In genomic region chr10:80596318-80596717, GRCm38 (mm10) we compare ENCODE assay signal across 9 mouse cellular contexts.
"Had no signal": no experiment of that assay in that cellular context is flagged by ENCODE, and none has a peak within 500 bp of the region (broad histone marks: within the 10 kb centered on the region; RNA-seq: fewer than 3 reads in every experiment).

No protein-coding gene starts in this region.

- H3K27ac ChIP-seq: kidney, embryonic 15.5 days; limb, embryonic 10.5 days; midbrain, embryonic 12.5 days had no signal

- H3K4me3 ChIP-seq: kidney, embryonic 15.5 days; limb, embryonic 10.5 days; midbrain, embryonic 12.5 days had no signal

- H3K36me3 ChIP-seq: kidney, embryonic 15.5 days; limb, embryonic 10.5 days; midbrain, embryonic 12.5 days had no signal

- H3K9me3 ChIP-seq: kidney, embryonic 15.5 days; limb, embryonic 10.5 days; midbrain, embryonic 12.5 days had no signal

- H3K9ac ChIP-seq: kidney, embryonic 15.5 days; midbrain, embryonic 12.5 days had no signal

- H3K4me2 ChIP-seq: kidney, embryonic 15.5 days; midbrain, embryonic 12.5 days had no signal

- ATAC-seq: intestine, embryonic 16.5 days; midbrain, embryonic 16.5 days had no signal

- H3K27me3 ChIP-seq: midbrain, embryonic 12.5 days had no signal

- H3K4me1 ChIP-seq: kidney, embryonic 15.5 days; midbrain, embryonic 12.5 days had no signal

- DNase-seq: kidney, adult 2 months; kidney, postnatal 14 days; thymus, adult 2 months; thymus, postnatal 25 days had no signal
